Mouse (Mus musculus) lung, embryonic 16.5 days (tissue): ENCODE measurements around the gene Nsmce1. TPM values are rescaled to one million over a fixed set of nuclear protein-coding genes. Genes with fewer than 3 reads are reported as not detected.
A peak's percentile ranks its signal among the peaks of the same experiment; 100 is the strongest.
"Not testable (repeated sequence)": the region's sequence is repeated elsewhere in the genome, so short reads cannot be mapped to it uniquely, and the experiment has no call there.

Source experiments
- ATAC-seq: fragments of 200-750 bp; cut with Nextera tagmentation; 2 replicates; pipeline ENCODE4 v1.8.0; 2017; ENCODE audit warnings: low read depth, mild to moderate bottlenecking, moderate library complexity
- H3K27ac ChIP-seq: fragments of 300-500 bp; sonication (generic); 2 replicates; pipeline ENCODE4 v1.5.1; 2014; ENCODE audit warnings: mild to moderate bottlenecking, control low read depth, low read length
- H3K27me3 ChIP-seq: fragments of 300-500 bp; sonication (generic); 2 replicates; pipeline ENCODE4 v1.6.1; 2014; ENCODE audit warnings: low read depth, low read length, mixed read lengths; ENCODE audit not compliant: control insufficient read depth, insufficient read depth
- H3K36me3 ChIP-seq: fragments of 300-500 bp; sonication (generic); 2 replicates; pipeline ENCODE4 v1.6.1; 2014; ENCODE audit warnings: low read length; ENCODE audit not compliant: control insufficient read depth, insufficient read depth
- H3K4me1 ChIP-seq: fragments of 300-500 bp; sonication (generic); replicated peaks from 2 replicates; pipeline ENCODE4 v1.6.1; 2014; ENCODE audit warnings: low read length, mixed read lengths; ENCODE audit not compliant: control insufficient read depth, insufficient read depth
- H3K4me2 ChIP-seq: fragments of 300-500 bp; sonication (generic); 2 replicates; pipeline ENCODE4 v1.6.1; 2014; ENCODE audit warnings: low read depth, low read length, control low read depth
- H3K4me3 ChIP-seq: fragments of 300-500 bp; sonication (generic); 2 replicates; pipeline ENCODE4 v1.5.1; 2014; ENCODE audit warnings: mild to moderate bottlenecking, low read length, control low read depth
- H3K9ac ChIP-seq: fragments of 300-500 bp; sonication (generic); 2 replicates; pipeline ENCODE4 v1.6.1; 2014; ENCODE audit warnings: low read length, control low read depth
- H3K9me3 ChIP-seq: fragments of 300-500 bp; sonication (generic); 2 replicates; pipeline ENCODE4 v1.6.1; 2016; ENCODE audit warnings: low read length; ENCODE audit not compliant: control insufficient read depth
- WGBS: fragments of 180-500 bp; shearing (Covaris S2); extraction: QIAGEN DNeasy Blood & Tissue Kit; methylation state at CpG from one replicate; pipeline ENCODE4 v1.1.7; 2014; 5-methylcytosine and 5-hydroxymethylcytosine counted together
- polyA plus RNA-seq: library from polyadenylated mRNA; unstranded; fragments of >200 nt; fragmentation: Nextera tagmentation; extraction: Ambion mirVana; gene quantifications from 2 replicates; pipeline ENCODE4 v1.2.1, GENCODE M21; 2015

The Nsmce1 gene
- polyA plus RNA-seq, 1 experiment from 2014 or later, result 148 TPM

GRCm38 (mm10) chr7:125430170-125430842 is 61.1 kb downstream of the Nsmce1 start:
- no peak overlapping the region for H3K9ac ChIP-seq
- no peak overlapping the region for H3K4me3 ChIP-seq
- H3K27me3 ChIP-seq, result no peaks in the 10 kb centered on the region
- H3K27ac ChIP-seq, result peak overlapping the region; percentile 43
- 44% methylated on average over 7 of the region's 7 CpGs for WGBS
- no peaks in the 10 kb centered on the region for H3K36me3 ChIP-seq
- peaks cover 10% of the 10 kb centered on the region for H3K4me1 ChIP-seq
- ATAC-seq, result peak; percentile 30
- H3K4me2 ChIP-seq, result no peak overlapping the region
- 0 out of 2 replicates have a peak, but pooled peaks cover 6% of the 10 kb centered on the region for H3K9me3 ChIP-seq

GRCm38 (mm10) chr7:125428816-125429500 is 62.4 kb downstream of the Nsmce1 start:
- H3K9ac ChIP-seq, H3K27ac ChIP-seq, H3K4me3 ChIP-seq, H3K9me3 ChIP-seq, H3K36me3 ChIP-seq, H3K4me2 ChIP-seq, ATAC-seq, H3K27me3 ChIP-seq: not testable (repeated sequence)
- 78% methylated on average over 5 of the region's 5 CpGs for WGBS
- peaks cover 10% of the 10 kb centered on the region for H3K4me1 ChIP-seq

DNA sequence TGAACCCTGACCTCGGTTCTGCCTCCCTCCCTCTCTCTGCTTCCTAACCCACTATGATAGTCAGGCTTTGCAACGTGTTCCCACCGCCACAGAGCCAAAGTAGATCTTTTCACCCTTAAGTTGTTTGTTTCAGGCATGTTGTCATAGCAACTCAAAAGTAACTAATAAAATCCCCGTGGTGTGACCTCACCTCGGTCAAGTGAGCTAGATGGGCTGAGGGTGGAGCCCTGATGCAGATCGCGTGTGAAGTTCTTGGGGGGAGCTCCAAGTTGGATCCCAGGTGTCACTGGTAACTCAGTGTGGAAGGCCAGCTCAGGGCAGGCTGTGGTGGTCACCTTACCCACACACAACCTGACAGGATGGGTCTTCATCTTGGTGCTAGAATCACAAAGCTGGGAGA is 63.0 kb downstream of the Nsmce1 start:
- ATAC-seq, result no peak
- H3K9me3 ChIP-seq, result 0 out of 2 replicates have a peak, but pooled peaks cover 6% of the 10 kb centered on the region
- WGBS, result 66% methylated on average over 7 of the region's 7 CpGs
- H3K9ac ChIP-seq, result no peak overlapping the region
- H3K4me3 ChIP-seq, result no peak overlapping the region
- H3K4me2 ChIP-seq, result no peak overlapping the region
- H3K27me3 ChIP-seq, result no peaks in the 10 kb centered on the region
- no peak overlapping the region for H3K27ac ChIP-seq
- no peaks in the 10 kb centered on the region for H3K36me3 ChIP-seq
- H3K4me1 ChIP-seq, result peaks cover 10% of the 10 kb centered on the region

DNA sequence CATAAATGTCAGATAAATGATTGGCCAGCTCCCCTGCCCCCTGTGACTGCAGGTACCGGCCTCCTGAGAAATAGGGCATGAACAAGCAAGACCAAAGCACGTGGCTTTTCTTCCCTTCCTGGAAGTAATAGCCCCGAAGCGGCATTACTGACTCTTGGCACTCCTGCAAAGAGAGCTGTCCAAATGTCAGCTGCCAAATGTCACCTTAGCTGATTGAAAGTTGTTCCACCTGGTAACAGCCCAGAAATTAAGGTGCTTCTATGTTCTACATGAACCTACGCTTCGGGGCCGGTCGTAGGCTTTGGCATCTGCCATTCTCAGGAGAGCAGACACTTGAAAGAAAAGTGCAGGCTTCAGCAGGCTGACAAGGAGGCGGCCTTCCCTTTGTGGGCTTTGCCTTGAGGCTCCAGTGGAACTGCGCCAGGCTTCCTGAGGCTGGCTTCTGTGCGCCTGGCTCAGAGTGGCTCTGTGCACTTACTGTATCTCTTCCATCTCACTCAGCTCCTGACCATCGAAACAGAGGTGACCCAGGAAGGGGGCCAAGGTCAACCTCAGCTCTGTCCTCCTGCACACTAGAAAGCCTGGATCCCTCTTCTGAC is 63.8 kb downstream of the Nsmce1 start:
- H3K36me3 ChIP-seq, result no peaks in the 10 kb centered on the region
- no peak overlapping the region for H3K9ac ChIP-seq
- H3K4me1 ChIP-seq, result peaks cover 10% of the 10 kb centered on the region
- H3K4me2 ChIP-seq, result no peak overlapping the region
- peak; percentile 48; the same call in 1 of the 2 replicates for ATAC-seq
- H3K4me3 ChIP-seq, result no peak overlapping the region
- H3K27me3 ChIP-seq, result no peaks in the 10 kb centered on the region
- no peak overlapping the region for H3K27ac ChIP-seq
- WGBS, result 44% methylated on average over 12 of the region's 12 CpGs
- 0 out of 2 replicates have a peak, but pooled peaks cover 6% of the 10 kb centered on the region for H3K9me3 ChIP-seq

GRCm38 (mm10) chr7:125423056-125423455 is 68.3 kb downstream of the Nsmce1 start:
- 46% methylated on average over 3 of the region's 3 CpGs for WGBS
- Histone ChIP-seq H3K4me1 (peaks cover 2% of the 10 kb centered on the region; the same call in 1 of the 2 replicates), H3K4me2 (no peak overlapping the region), H3K36me3 (no peaks in the 10 kb centered on the region), H3K9ac (no peak overlapping the region), H3K27ac (no peak overlapping the region), H3K9me3 (no peaks in the 10 kb centered on the region), H3K27me3 (no peaks in the 10 kb centered on the region), H3K4me3 (no peak overlapping the region)
- no peak for ATAC-seq

- Histone ChIP-seq H3K27me3 (no peaks in the 10 kb centered on the region), H3K4me1 (no peaks in the 10 kb centered on the region), H3K9me3 (no peaks in the 10 kb centered on the region), H3K36me3 (no peaks in the 10 kb centered on the region), H3K27ac (no peak overlapping the region), H3K4me2 (no peak overlapping the region), H3K9ac (no peak overlapping the region), H3K4me3 (no peak overlapping the region)
- WGBS, result 93% methylated on average over 1 of the region's 2 CpGs
- no peak for ATAC-seq
Observed at GRCm38 (mm10) chr7:125421911-125422310, 69.5 kb downstream of the Nsmce1 start.

DNA sequence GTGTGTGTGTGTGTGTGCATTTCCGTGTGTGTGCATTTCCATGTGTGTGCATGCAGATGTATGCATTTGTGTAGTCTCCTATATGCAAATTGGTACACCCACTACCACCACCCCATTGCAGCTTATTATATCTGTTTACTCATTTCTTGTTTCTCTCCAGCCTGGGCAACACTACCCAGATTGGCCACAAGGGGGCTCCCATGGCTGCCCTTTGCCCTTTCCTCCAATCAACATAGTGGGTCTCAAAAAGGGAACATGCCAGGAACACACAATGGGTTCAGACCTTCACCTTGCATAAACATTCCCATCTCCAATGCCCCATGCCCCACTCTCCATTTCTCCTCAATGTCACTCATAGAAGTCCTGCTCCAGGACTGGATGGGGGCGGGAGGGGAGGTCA is 71.2 kb downstream of the Nsmce1 start:
- no peaks in the 10 kb centered on the region for H3K27me3 ChIP-seq
- H3K9me3 ChIP-seq, result no peaks in the 10 kb centered on the region
- no peak overlapping the region for H3K4me3 ChIP-seq
- no peak overlapping the region for H3K9ac ChIP-seq
- H3K27ac ChIP-seq, result no peak overlapping the region
- no peak overlapping the region for H3K4me2 ChIP-seq
- no peaks in the 10 kb centered on the region for H3K4me1 ChIP-seq
- WGBS, result 69% methylated on average over 2 of the region's 2 CpGs
- ATAC-seq, result no peak
- H3K36me3 ChIP-seq, result no peaks in the 10 kb centered on the region

GRCm38 (mm10) chr7:125418413-125418812 is 73.0 kb downstream of the Nsmce1 start:
- Histone ChIP-seq H3K4me1 (no peaks in the 10 kb centered on the region), H3K36me3 (no peaks in the 10 kb centered on the region), H3K4me3 (no peak overlapping the region), H3K4me2 (no peak overlapping the region), H3K27me3 (no peaks in the 10 kb centered on the region), H3K27ac (no peak overlapping the region), H3K9me3 (no peaks in the 10 kb centered on the region), H3K9ac (no peak overlapping the region)
- ATAC-seq, result peak; percentile 72
- 20% methylated on average over 3 of the region's 3 CpGs for WGBS
